Mouse (Mus musculus) liver, embryonic 14.5 days (tissue): ENCODE measurements at regions not wholly inside any gene's neighbourhood (a gene's known extent, or its start where the extent isn't known, plus 50 kb on each side); places are given as distances from the start of the nearest gene placed in this dataset.

Experiments
- CTCF ChIP-seq: IDR thresholded peaks from 2 replicates; pipeline ENCODE4 v1.5.1; 2016; ENCODE audit warnings: antibody characterized with exemption, low read depth, control low read depth
- EP300 ChIP-seq: IDR thresholded peaks from 2 replicates; pipeline ENCODE4 v1.6.1; 2016; ENCODE audit warnings: antibody characterized with exemption, low read depth

GRCm38 (mm10) chr6:100159246-100159645 lies 128.0 kb downstream of the Rybp start:
- TF ChIP-seq CTCF (no peak), EP300 (no peak)
